Mouse (Mus musculus) myocyte (in vitro differentiated cells): ENCODE measurements around the gene Klrb1b. TPM values are rescaled to one million over a fixed set of nuclear protein-coding genes. Genes with fewer than 3 reads are reported as not detected.

ENCODE experiments used
- H3K27me3 ChIP-seq: one replicate; pipeline ENCODE4 v1.6.1; 2011; ENCODE audit not compliant: control insufficient read depth, insufficient read depth, insufficient read length
- H3K36me3 ChIP-seq: one replicate; pipeline ENCODE4 v1.6.1; 2011; ENCODE audit not compliant: control insufficient read depth, insufficient read depth
- H3K4me2 ChIP-seq: one replicate; pipeline ENCODE4 v1.6.1; 2011; ENCODE audit warnings: low read depth, control low read depth
- H3K4me3 ChIP-seq: one replicate; pipeline ENCODE4 v1.5.1; 2011; ENCODE audit warnings: mild to moderate bottlenecking, control low read depth, moderate library complexity
- H3K79me2 ChIP-seq: one replicate; pipeline ENCODE4 v1.6.1; 2011; ENCODE audit not compliant: control insufficient read depth, insufficient read depth
- H3ac ChIP-seq: one replicate; pipeline ENCODE4 v1.6.1; 2011; ENCODE audit not compliant: control insufficient read depth, insufficient read length
- CEBPB ChIP-seq: IDR thresholded peaks from 2 replicates; pipeline ENCODE4 v1.6.1; 2011; ENCODE audit warnings: mild to moderate bottlenecking, moderate library complexity; ENCODE audit not compliant: poor library complexity, insufficient read depth, severe bottlenecking
- E2F4 ChIP-seq: IDR thresholded peaks from one replicate; pipeline ENCODE4 v1.6.1; 2011; ENCODE audit warnings: mild to moderate bottlenecking, control low read depth, moderate library complexity; ENCODE audit not compliant: insufficient read depth
- MAX ChIP-seq: IDR thresholded peaks from one replicate; pipeline ENCODE4 v1.6.1; 2011; ENCODE audit warnings: low read depth, mild to moderate bottlenecking, control low read depth
- MYOD1 ChIP-seq, 3 experiments: IDR thresholded peaks; one replicate each; pipeline ENCODE4 v1.6.1; 2011; ENCODE audit warnings: control low read depth in 2 of 3, low read depth in 2 of 3, mild to moderate bottlenecking in 2 of 3, moderate library complexity in 1 of 3; ENCODE audit not compliant: insufficient read length in 2 of 3, control insufficient read depth in 1 of 3
- MYOG ChIP-seq, 3 experiments: IDR thresholded peaks; one replicate each; pipeline ENCODE4 v1.6.1; 2011; ENCODE audit warnings: control low read depth in 2 of 3, low read depth in 2 of 3, mild to moderate bottlenecking in 2 of 3; ENCODE audit not compliant: insufficient read length in 2 of 3, control insufficient read depth in 1 of 3, insufficient read depth in 1 of 3
- POLR2A ChIP-seq: IDR thresholded peaks from one replicate; pipeline ENCODE4 v1.6.1; 2011; ENCODE audit warnings: low read depth, mild to moderate bottlenecking, control low read depth, moderate library complexity; ENCODE audit not compliant: insufficient read length
- POLR2AphosphoS2 ChIP-seq: IDR thresholded peaks from one replicate; pipeline ENCODE4 v1.6.1; 2011; ENCODE audit warnings: low read depth, control low read depth; ENCODE audit not compliant: insufficient read length
- REST ChIP-seq: IDR thresholded peaks from one replicate; pipeline ENCODE4 v1.6.1; 2011; ENCODE audit warnings: mild to moderate bottlenecking, control low read depth, moderate library complexity; ENCODE audit not compliant: insufficient read depth, insufficient read length
- SRF ChIP-seq: IDR thresholded peaks from one replicate; pipeline ENCODE4 v1.6.1; 2011; ENCODE audit warnings: low read depth; ENCODE audit not compliant: control insufficient read depth, insufficient read length
- TCF12 ChIP-seq: IDR thresholded peaks from one replicate; pipeline ENCODE4 v1.6.1; 2011; ENCODE audit warnings: mild to moderate bottlenecking, control low read depth; ENCODE audit not compliant: poor library complexity, insufficient read depth, severe bottlenecking
- TCF3 ChIP-seq: IDR thresholded peaks from one replicate; pipeline ENCODE4 v1.6.1; 2011; ENCODE audit warnings: low read depth, control low read depth; ENCODE audit not compliant: insufficient read length
- USF1 ChIP-seq: IDR thresholded peaks from one replicate; pipeline ENCODE4 v1.6.1; 2011; ENCODE audit warnings: low read depth, mild to moderate bottlenecking, control low read depth, moderate library complexity
- polyA plus RNA-seq: library from polyadenylated mRNA; unstranded; fragments of >200 nt; fragmentation: generic; extraction: Trizol; gene quantifications from one replicate; pipeline ENCODE4 v1.2.1, GENCODE M21; 2012; ENCODE audit warnings: missing spikeins

Gene Klrb1b
- polyA plus RNA-seq, 1 experiment, result not detected

DNA sequence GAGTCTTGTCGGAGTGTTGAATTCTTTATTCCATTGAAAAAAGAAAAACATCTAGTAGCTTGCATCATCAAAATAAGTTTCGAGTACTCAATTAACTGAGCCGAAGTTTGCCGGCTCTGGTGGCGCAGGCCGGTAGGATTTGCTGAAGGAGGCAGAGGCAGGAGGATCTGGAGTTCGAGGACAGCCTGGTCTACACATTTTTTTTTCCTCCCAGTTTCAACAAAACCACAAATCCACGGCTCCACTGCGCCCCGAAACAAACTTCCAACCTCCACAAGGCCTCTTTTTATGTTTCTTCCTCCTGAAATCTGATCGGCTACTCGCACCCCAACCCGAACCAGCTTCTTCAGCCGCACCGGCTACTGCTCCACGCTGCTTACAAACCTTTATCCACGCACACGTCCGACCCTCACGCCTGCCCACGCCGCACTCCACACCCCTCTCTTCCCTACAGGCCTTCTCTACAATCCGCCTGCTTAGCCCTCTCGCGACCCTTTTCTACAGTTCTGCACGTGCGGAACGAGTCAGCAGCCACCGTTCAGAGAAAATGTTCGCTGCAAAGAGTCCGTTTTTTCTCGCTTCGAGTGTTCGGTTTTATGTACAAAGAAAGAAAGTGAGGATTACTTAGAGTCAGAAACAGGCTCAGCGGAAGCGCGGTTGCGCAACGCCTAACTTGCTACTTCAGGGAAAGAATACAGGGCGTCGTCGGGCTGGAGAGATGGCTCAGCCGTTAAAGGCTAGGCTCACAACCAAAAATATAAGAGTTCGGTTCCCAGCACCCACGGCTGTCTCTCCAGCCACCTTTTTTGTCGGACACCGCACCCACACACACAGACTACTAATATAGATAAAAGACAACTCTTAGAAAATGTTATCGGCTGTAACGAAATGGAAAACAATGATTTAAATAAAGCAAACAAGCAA, 12.5 kb upstream of the Klrb1b start:
- no peak for TF ChIP-seq TCF12
- peak; percentile 100 for TF ChIP-seq CEBPB
- TF ChIP-seq MAX, result no peak
- TF ChIP-seq E2F4, result no peak
- TF ChIP-seq SRF, result no peak
- no peaks in the 10 kb centered on the region for H3K27me3 ChIP-seq
- no peaks in the 10 kb centered on the region for H3K36me3 ChIP-seq
- peak overlapping the region; percentile 69 for H3ac ChIP-seq
- H3K79me2 ChIP-seq, result no peaks in the 10 kb centered on the region
- peak overlapping the region; percentile 87 for H3K4me2 ChIP-seq
- H3K4me3 ChIP-seq, result peak overlapping the region; percentile 70

DNA sequence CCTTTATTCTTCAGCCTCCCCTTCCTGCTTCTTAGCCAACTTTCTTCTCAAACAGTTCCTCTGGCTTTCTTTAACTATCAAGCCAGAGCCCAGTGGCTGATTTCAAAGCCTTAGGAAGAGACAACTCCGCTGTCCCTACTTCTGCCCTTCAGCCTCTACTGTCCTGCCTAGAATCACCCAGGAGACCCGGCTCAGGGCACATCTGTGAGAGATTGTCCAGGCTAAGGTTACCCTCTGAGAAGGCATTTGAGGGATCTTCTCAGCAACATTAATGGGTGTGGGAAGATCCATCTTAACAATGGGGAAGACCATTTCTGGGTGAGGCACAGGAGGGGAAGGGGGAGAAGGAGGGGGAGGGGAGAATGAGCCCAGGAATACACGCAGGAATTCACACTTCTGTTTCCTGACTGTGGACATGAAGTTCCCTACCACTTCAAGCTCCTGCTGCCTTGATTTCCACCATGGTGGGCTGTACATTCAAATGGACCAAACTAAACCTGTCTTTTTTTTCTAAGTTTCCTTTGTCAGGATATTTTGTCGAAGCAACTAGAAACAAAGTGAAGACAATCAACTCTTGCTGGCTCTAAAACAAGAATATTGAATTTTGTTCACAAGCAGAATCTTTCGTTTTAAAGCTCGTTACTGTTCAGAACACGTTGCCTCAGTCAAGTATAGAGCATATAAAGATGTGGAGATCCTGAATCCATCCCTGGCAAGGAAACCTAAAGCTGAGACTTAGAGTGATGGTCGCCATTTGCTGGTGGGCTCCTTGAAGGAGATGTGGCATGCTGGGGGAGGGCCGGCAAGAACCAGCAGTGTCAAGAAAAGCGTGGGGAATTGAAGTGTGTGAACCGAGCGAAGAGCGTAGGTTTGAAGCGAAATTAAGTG, 11.6 kb upstream of the Klrb1b start:
- TF ChIP-seq MYOD1 (IDR thresholded peaks at IDR 0.05; ENCODE audit: control insufficient read depth in 1 of 3, insufficient read length in 2 of 3, low read depth in 2 of 3) (no peak), MAX (no peak), POLR2A (no peak), POLR2AphosphoS2 (no peak), E2F4 (no peak), CEBPB (no peak), SRF (no peak), MYOG (IDR thresholded peaks at IDR 0.05; ENCODE audit: control insufficient read depth in 1 of 3, insufficient read depth in 1 of 3, insufficient read length in 2 of 3, low read depth in 2 of 3) (no peak), USF1 (no peak), REST (no peak), TCF12 (no peak), TCF3 (no peak)
- no peaks in the 10 kb centered on the region for H3K79me2 ChIP-seq
- H3K4me3 ChIP-seq, result peak overlapping the region; percentile 70

DNA sequence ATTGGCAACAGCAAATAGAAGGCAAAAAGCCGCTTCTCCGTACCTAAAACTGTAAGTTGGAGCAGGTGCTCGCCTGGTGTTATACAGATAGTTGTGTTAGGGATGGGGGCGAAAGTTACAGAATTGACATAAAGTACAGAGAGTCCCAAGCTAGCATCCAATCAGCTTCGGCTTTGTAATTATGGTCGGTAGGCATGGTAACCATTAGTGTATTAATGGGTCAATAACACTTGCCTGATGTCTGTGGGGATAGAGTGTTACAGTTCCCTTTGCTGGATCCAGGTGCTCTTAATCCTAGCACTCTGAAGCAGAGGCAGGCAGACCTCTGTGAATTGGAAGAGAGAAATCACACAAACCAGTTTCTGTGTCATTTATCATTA, 10.8 kb upstream of the Klrb1b start:
- H3K4me3 ChIP-seq, result peak overlapping the region; percentile 70
- no peak overlapping the region for H3ac ChIP-seq

More for the DNA sequence above, 11.6 kb upstream of the Klrb1b start:
- Histone ChIP-seq H3K4me2 (peak overlapping the region; percentile 83), H3K36me3 (no peaks in the 10 kb centered on the region), H3ac (peak overlapping the region; percentile 69), H3K27me3 (no peaks in the 10 kb centered on the region)

DNA sequence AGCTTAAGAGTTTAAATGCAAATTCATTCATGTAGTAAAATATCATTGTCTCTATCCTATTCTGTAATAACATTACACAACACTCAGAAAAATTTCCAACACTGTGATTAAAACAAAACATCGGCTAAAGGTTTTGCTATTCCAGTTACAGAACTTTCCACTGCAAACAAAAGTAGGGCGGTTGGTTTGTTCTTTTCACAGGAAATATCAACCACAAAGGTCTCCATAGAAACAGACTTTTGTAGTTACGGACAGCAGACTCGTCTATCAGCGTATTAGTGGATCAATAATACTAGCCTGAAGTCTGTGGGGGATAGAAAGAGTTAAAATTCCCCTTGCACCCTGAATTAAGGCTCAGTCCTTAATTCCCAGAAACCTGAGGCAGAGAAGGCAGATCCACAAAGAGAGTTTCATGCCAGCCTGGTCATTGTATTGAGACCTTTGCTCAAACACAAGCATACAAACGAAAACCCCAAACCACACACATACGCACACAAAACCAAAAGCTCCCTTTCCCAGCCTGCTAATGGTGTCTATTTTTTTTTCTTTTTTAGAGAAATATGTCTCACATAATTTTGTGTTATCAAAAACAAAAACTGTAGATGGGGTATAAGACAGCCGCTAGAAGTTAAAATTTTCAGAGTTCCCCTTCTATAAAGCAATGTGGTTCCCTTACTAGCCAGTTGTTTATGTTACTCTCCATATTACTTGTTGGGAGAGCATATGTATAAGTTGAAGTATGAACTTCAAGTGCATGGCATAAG, 10.2 kb upstream of the Klrb1b start:
- no peaks in the 10 kb centered on the region for H3K36me3 ChIP-seq
- no peaks in the 10 kb centered on the region for H3K79me2 ChIP-seq
- H3K4me3 ChIP-seq, result no peak overlapping the region
- H3K27me3 ChIP-seq, result no peaks in the 10 kb centered on the region
- no peak for TF ChIP-seq E2F4
- no peak for TF ChIP-seq REST
- no peak for TF ChIP-seq SRF
- TF ChIP-seq POLR2A, result no peak
- H3K4me2 ChIP-seq, result no peak overlapping the region
- H3ac ChIP-seq, result no peak overlapping the region

More for the DNA sequence above, 10.8 kb upstream of the Klrb1b start:
- Histone ChIP-seq H3K4me2 (peak overlapping the region; percentile 83), H3K79me2 (no peaks in the 10 kb centered on the region), H3K27me3 (no peaks in the 10 kb centered on the region), H3K36me3 (no peaks in the 10 kb centered on the region)
- TF ChIP-seq SRF (no peak), USF1 (no peak), REST (no peak), MYOG (IDR thresholded peaks at IDR 0.05; ENCODE audit: control insufficient read depth in 1 of 3, insufficient read depth in 1 of 3, insufficient read length in 2 of 3, low read depth in 2 of 3) (no peak), POLR2AphosphoS2 (no peak), MYOD1 (IDR thresholded peaks at IDR 0.05; ENCODE audit: control insufficient read depth in 1 of 3, insufficient read length in 2 of 3, low read depth in 2 of 3) (no peak), MAX (no peak), CEBPB (no peak), E2F4 (no peak)
